In genomic region chr14:31641506-31642155, GRCm38 (mm10) we compare ENCODE assay signal across 7 mouse cellular contexts. TPM values are rescaled to one million over a fixed set of nuclear protein-coding genes. Genes with fewer than 3 reads are reported as not detected.
DNase-seq lines count a peak whose midpoint lies in the region; ATAC-seq and TF ChIP-seq lines count a peak whose summit lies in the region.

No protein-coding gene starts in this region.

- peaks cover 25% of the 10 kb centered on the region for H3K4me1 ChIP-seq in E14TG2a.4 (replicated peaks; ENCODE audit: low read depth, low read length)
- peaks cover 11% of the 10 kb centered on the region for H3K4me1 ChIP-seq in hindbrain, embryonic 16.5 days (ENCODE audit: control insufficient read depth, insufficient read depth, low read depth, low read length)
- H3K4me1 ChIP-seq in liver, embryonic 14.5 days (replicated peaks; ENCODE audit: control insufficient read depth in 2 of 2, insufficient read depth in 2 of 2, low read length in 1 of 2) = peaks cover 5 to 12% of the 10 kb centered on the region in 2 experiments

- no peak overlapping the region for H3K27ac ChIP-seq in hindbrain, embryonic 16.5 days (ENCODE audit: low read depth, low read length)
- peak overlapping the region; percentile 78 for H3K27ac ChIP-seq in liver, embryonic 14.5 days

- H3K9ac ChIP-seq in hindbrain, embryonic 16.5 days (ENCODE audit: low read depth, low read length) = peak overlapping the region; percentile 75
- H3K9ac ChIP-seq in liver, embryonic 14.5 days (replicated peaks) = peak overlapping the region; percentile 57

- TF ChIP-seq EP300 in liver, embryonic 14.5 days (IDR thresholded peaks at IDR 0.05; ENCODE audit: low read depth) = no peak

- in situ Hi-C loops in Patski (cut with MboI; ENCODE audit: low pct_unique_long_range_greater_than_20kb) = no loop called here

- 74% methylated on average over 9 of the region's 9 CpGs for WGBS in hindbrain, embryonic 16.5 days
- 57% methylated on average over 9 of the region's 9 CpGs for WGBS in liver, embryonic 14.5 days (ENCODE audit: insufficient replicate concordance)

- CTCF ChIA-PET in Patski (lab: Charles Lee) = interaction anchor here (1.0 kb wide), 1 partner anchor 145 kb away, joined by 4 read pairs; no protein-coding TSS in a partner anchor

- H3K4me2 ChIP-seq in hindbrain, embryonic 16.5 days (ENCODE audit: low read length) = peak overlapping the region; percentile 97
- peak overlapping the region; percentile 92 for H3K4me2 ChIP-seq in liver, embryonic 14.5 days (ENCODE audit: low read depth)

- DNase-seq in Patski (ENCODE audit: low read depth, low spot score) = no peak
- DNase-seq in liver, embryonic 14.5 days (ENCODE audit: low read depth in 3 of 3, low spot score in 3 of 3) = no peak
- DNase-seq in right cerebral cortex, postnatal 36 days (ENCODE audit: low spot score in 2 of 2) = no peak
- no peak for DNase-seq in frontal cortex, adult 2 months (ENCODE audit: extremely low spot score in 1 of 2, low spot score in 1 of 2)
- DNase-seq in left cerebral cortex, postnatal 10 days (ENCODE audit: extremely low spot score in 1 of 2, low spot score in 2 of 2) = no peak

- ATAC-seq in Patski = peak; percentile 32
- ATAC-seq in hindbrain, embryonic 16.5 days = no peak; the same call in 1 of the 2 replicates
- ATAC-seq in liver, embryonic 14.5 days (ENCODE audit: insufficient read depth) = no peak

- H3K9me3 ChIP-seq in E14TG2a.4 (ENCODE audit: low read length) = no peaks in the 10 kb centered on the region
- no peaks in the 10 kb centered on the region for H3K9me3 ChIP-seq in hindbrain, embryonic 16.5 days (ENCODE audit: control insufficient read depth, low read length)
- no peaks in the 10 kb centered on the region for H3K9me3 ChIP-seq in liver, embryonic 14.5 days (ENCODE audit: control insufficient read depth, low read length)

- H3K27me3 ChIP-seq in E14TG2a.4 (ENCODE audit: insufficient read depth, low read length) = no peaks in the 10 kb centered on the region
- no peaks in the 10 kb centered on the region for H3K27me3 ChIP-seq in Patski
- H3K27me3 ChIP-seq in hindbrain, embryonic 16.5 days (replicated peaks; ENCODE audit: control insufficient read depth, insufficient read depth, low read length) = no peaks in the 10 kb centered on the region
- H3K27me3 ChIP-seq in liver, embryonic 14.5 days (ENCODE audit: control insufficient read depth, insufficient read depth, low read length) = no peaks in the 10 kb centered on the region

- POLR2A ChIA-PET in Patski (lab: Charles Lee) = interaction anchor here (0.9 to 1.4 kb wide), 2 partner anchors 18 to 217 kb away, joined by 3 read pairs; no protein-coding TSS in a partner anchor

- peak overlapping the region; percentile 91 for H3K4me3 ChIP-seq in E14TG2a.4 (replicated peaks; ENCODE audit: low read length)
- peak overlapping the region; percentile 60 for H3K4me3 ChIP-seq in hindbrain, embryonic 16.5 days (ENCODE audit: low read length)
- peak overlapping the region; percentile 81 to 82 for H3K4me3 ChIP-seq in liver, embryonic 14.5 days (ENCODE audit: insufficient read depth in 1 of 2, low read depth in 2 of 2, low read length in 2 of 2)

- no peaks in the 10 kb centered on the region for H3K36me3 ChIP-seq in E14TG2a.4 (ENCODE audit: insufficient read depth, low read length)
- no peaks in the 10 kb centered on the region for H3K36me3 ChIP-seq in hindbrain, embryonic 16.5 days (ENCODE audit: control insufficient read depth, insufficient read depth, low read length)
- H3K36me3 ChIP-seq in liver, embryonic 14.5 days (replicated peaks; ENCODE audit: control insufficient read depth, insufficient read depth, low read depth) = no peaks in the 10 kb centered on the region

- no peak for TF ChIP-seq CTCF in E14TG2a.4 (conservative IDR thresholded peaks at IDR 0.05; ENCODE audit: low read length)
- no peak for TF ChIP-seq CTCF in Patski (IDR thresholded peaks at IDR 0.05)
- no peak for TF ChIP-seq CTCF in liver, embryonic 14.5 days (IDR thresholded peaks at IDR 0.05; ENCODE audit: low read depth)

- intact Hi-C loops in left cerebral cortex, postnatal 10 days (cut with DNase I) = no loop called here

RNA-seq across cellular contexts. Expression of gene Hacl1, which starts 0.5 kb away (rescaled TPM):
- polyA plus RNA-seq in Patski (2021) = 27.5 TPM
- 10.2 and 11.5 TPM in 2 replicates for polyA plus RNA-seq in hindbrain, embryonic 16.5 days (2015; fragmentation: Nextera tagmentation; extraction: Ambion mirVana)
- polyA plus RNA-seq in liver, embryonic 14.5 days (2012; rRNA removed) = 3.5 and 7.4 TPM in 2 replicates
- 10.7 and 13.3 TPM in 2 replicates for polyA plus RNA-seq in liver, embryonic 14.5 days (2014; fragmentation: Nextera tagmentation; extraction: Ambion mirVana)
- 10.6 TPM in 2 replicates for polyA plus RNA-seq in frontal cortex, adult 2 months (2012; rRNA removed)
- 1 to 10 TPM; 6.4 to 7.8 TPM for total RNA-seq in left cerebral cortex, postnatal 10 days (2021)

RNA-seq across cellular contexts. Expression of gene Btd, which starts 0.8 kb away (rescaled TPM):
- 42.7 TPM for polyA plus RNA-seq in Patski (2021)
- polyA plus RNA-seq in hindbrain, embryonic 16.5 days (2015; fragmentation: Nextera tagmentation; extraction: Ambion mirVana) = 20.7 and 22.4 TPM in 2 replicates
- polyA plus RNA-seq in liver, embryonic 14.5 days (2012; rRNA removed) = 7.6 and 12.9 TPM in 2 replicates
- polyA plus RNA-seq in liver, embryonic 14.5 days (2014; fragmentation: Nextera tagmentation; extraction: Ambion mirVana) = 8.8 and 8.9 TPM in 2 replicates
- polyA plus RNA-seq in frontal cortex, adult 2 months (2012; rRNA removed) = 16.2 and 16.6 TPM in 2 replicates
- 1 to 10 TPM; 7.4 to 9.9 TPM for total RNA-seq in left cerebral cortex, postnatal 10 days (2021)

RNA-seq across cellular contexts. Expression of gene Gm49387, which starts 1.0 kb away (rescaled TPM):
- 5.8 TPM for polyA plus RNA-seq in Patski (2021)
- 1.7 and 2.1 TPM in 2 replicates for polyA plus RNA-seq in hindbrain, embryonic 16.5 days (2015; fragmentation: Nextera tagmentation; extraction: Ambion mirVana)
- not detected in 2 replicates for polyA plus RNA-seq in liver, embryonic 14.5 days (2012; rRNA removed)
- polyA plus RNA-seq in liver, embryonic 14.5 days (2014; fragmentation: Nextera tagmentation; extraction: Ambion mirVana) = 0.65 and 2.3 TPM in 2 replicates
- polyA plus RNA-seq in frontal cortex, adult 2 months (2012; rRNA removed) = 0.13 TPM in 1 of 2 replicates, not detected in the other
- under 1 TPM in 1 of 2 experiments, not detected in 1; 0.79 TPM for total RNA-seq in left cerebral cortex, postnatal 10 days (2021)

RNA-seq across cellular contexts. Expression of gene Colq, which starts 50.5 kb away (rescaled TPM):
- polyA plus RNA-seq in Patski (2021) = not detected
- 0.50 and 0.77 TPM in 2 replicates for polyA plus RNA-seq in hindbrain, embryonic 16.5 days (2015; fragmentation: Nextera tagmentation; extraction: Ambion mirVana)
- polyA plus RNA-seq in liver, embryonic 14.5 days (2012; rRNA removed) = 0.02 and 0.04 TPM in 2 replicates
- polyA plus RNA-seq in liver, embryonic 14.5 days (2014; fragmentation: Nextera tagmentation; extraction: Ambion mirVana) = 0.09 TPM in 1 of 2 replicates, not detected in the other
- 1.1 and 1.2 TPM in 2 replicates for polyA plus RNA-seq in frontal cortex, adult 2 months (2012; rRNA removed)
- total RNA-seq in left cerebral cortex, postnatal 10 days (2021) = 1 to 10 TPM; 2.0 to 3.3 TPM
